Mouse (Mus musculus) E14TG2a.4 (cell line): ENCODE results near the gene Ppp6r2.

Experiments used
- H3K27me3 ChIP-seq: 2 replicates; pipeline ENCODE4 v1.6.1; 2014; ENCODE audit warnings: low read length, control low read depth; ENCODE audit not compliant: insufficient read depth
- H3K36me3 ChIP-seq: 2 replicates; pipeline ENCODE4 v1.6.1; 2014; ENCODE audit warnings: low read length, control low read depth; ENCODE audit not compliant: insufficient read depth
- H3K4me1 ChIP-seq: replicated peaks from 2 replicates; pipeline ENCODE4 v1.6.1; 2014; ENCODE audit warnings: low read depth, low read length, control low read depth
- H3K4me3 ChIP-seq: replicated peaks from 2 replicates; pipeline ENCODE4 v1.5.1; 2014; ENCODE audit warnings: mild to moderate bottlenecking, low read length
- H3K9me3 ChIP-seq: 2 replicates; pipeline ENCODE4 v1.6.1; 2014; ENCODE audit warnings: low read length, control low read depth
- CTCF ChIP-seq: conservative IDR thresholded peaks from 2 replicates; pipeline ENCODE4 v1.5.1; 2014; ENCODE audit warnings: low read length
- NANOG ChIP-seq: IDR thresholded peaks from 2 replicates; pipeline ENCODE4 v1.6.1; 2014; ENCODE audit warnings: borderline replicate concordance, low read length, mixed read lengths
- POU5F1 ChIP-seq: IDR thresholded peaks from 2 replicates; pipeline ENCODE4 v1.6.1; 2014; ENCODE audit warnings: low read length, borderline replicate concordance

Gene Ppp6r2

GRCm38 (mm10) chr15:89213517-89213916, 2.2 kb downstream of the Ppp6r2 start:
- Histone ChIP-seq H3K27me3 (peaks cover 7% of the 10 kb centered on the region; the same call in 1 of the 2 replicates), H3K4me1 (peaks cover 22% of the 10 kb centered on the region), H3K9me3 (no peaks in the 10 kb centered on the region), H3K4me3 (no peak overlapping the region), H3K36me3 (peaks cover 12% of the 10 kb centered on the region; the same call in 1 of the 2 replicates)
- TF ChIP-seq CTCF (no peak), POU5F1 (no peak), NANOG (no peak)

- Histone ChIP-seq H3K4me1 (peaks cover 16% of the 10 kb centered on the region), H3K27me3 (peaks cover 7% of the 10 kb centered on the region; the same call in 1 of the 2 replicates), H3K36me3 (peaks cover 12% of the 10 kb centered on the region; the same call in 1 of the 2 replicates), H3K4me3 (no peak overlapping the region), H3K9me3 (no peaks in the 10 kb centered on the region)
- TF ChIP-seq NANOG (no peak), CTCF (no peak), POU5F1 (no peak)
Measured at GRCm38 (mm10) chr15:89214953-89215352, 3.6 kb downstream of the Ppp6r2 start.

- peaks cover 11% of the 10 kb centered on the region for H3K4me1 ChIP-seq
- H3K9me3 ChIP-seq: no peaks in the 10 kb centered on the region
- H3K36me3 ChIP-seq: peaks cover 12% of the 10 kb centered on the region; the same call in 1 of the 2 replicates
- TF ChIP-seq CTCF (no peak), NANOG (no peak)
- H3K27me3 ChIP-seq: peaks cover 7% of the 10 kb centered on the region; the same call in 1 of the 2 replicates
- no peak overlapping the region for H3K4me3 ChIP-seq
Measured at GRCm38 (mm10) chr15:89215611-89216233, 4.4 kb downstream of the Ppp6r2 start.

- Histone ChIP-seq H3K27me3 (no peaks in the 10 kb centered on the region), H3K4me3 (no peak overlapping the region), H3K9me3 (no peaks in the 10 kb centered on the region), H3K36me3 (no peaks in the 10 kb centered on the region), H3K4me1 (0 out of 2 replicates have a peak, but pooled peaks cover 4% of the 10 kb centered on the region)
- TF ChIP-seq NANOG: no peak
- TF ChIP-seq POU5F1: no peak
- no peak for TF ChIP-seq CTCF
Measured at GRCm38 (mm10) chr15:89233586-89233985, 22.2 kb downstream of the Ppp6r2 start.

GRCm38 (mm10) chr15:89234052-89234451, 22.7 kb downstream of the Ppp6r2 start:
- Histone ChIP-seq H3K4me1 (0 out of 2 replicates have a peak, but pooled peaks cover 4% of the 10 kb centered on the region), H3K27me3 (no peaks in the 10 kb centered on the region), H3K9me3 (no peaks in the 10 kb centered on the region), H3K36me3 (no peaks in the 10 kb centered on the region), H3K4me3 (no peak overlapping the region)
- TF ChIP-seq POU5F1 (no peak), CTCF (no peak), NANOG (no peak)

- Histone ChIP-seq H3K9me3 (no peaks in the 10 kb centered on the region), H3K4me3 (no peak overlapping the region), H3K4me1 (peaks cover 5% of the 10 kb centered on the region), H3K36me3 (no peaks in the 10 kb centered on the region), H3K27me3 (no peaks in the 10 kb centered on the region)
- no peak for TF ChIP-seq POU5F1
- no peak for TF ChIP-seq CTCF
- TF ChIP-seq NANOG: no peak
Measured at GRCm38 (mm10) chr15:89239751-89240392, 28.5 kb downstream of the Ppp6r2 start.

- Histone ChIP-seq H3K9me3 (no peaks in the 10 kb centered on the region), H3K27me3 (no peaks in the 10 kb centered on the region), H3K4me3 (no peak overlapping the region), H3K36me3 (no peaks in the 10 kb centered on the region), H3K4me1 (peaks cover 5% of the 10 kb centered on the region)
- no peak for TF ChIP-seq NANOG
- TF ChIP-seq CTCF: no peak
- TF ChIP-seq POU5F1: no peak
Measured at GRCm38 (mm10) chr15:89241025-89241424, 29.7 kb downstream of the Ppp6r2 start.

GRCm38 (mm10) chr15:89249063-89249462, 37.7 kb downstream of the Ppp6r2 start:
- H3K4me1 ChIP-seq: no peaks in the 10 kb centered on the region
- H3K36me3 ChIP-seq: no peaks in the 10 kb centered on the region
- H3K9me3 ChIP-seq: no peaks in the 10 kb centered on the region
- H3K27me3 ChIP-seq: no peaks in the 10 kb centered on the region
- no peak overlapping the region for H3K4me3 ChIP-seq
- TF ChIP-seq POU5F1: no peak
- no peak for TF ChIP-seq NANOG
- TF ChIP-seq CTCF: no peak

GRCm38 (mm10) chr15:89255330-89255729, 44.0 kb downstream of the Ppp6r2 start:
- Histone ChIP-seq H3K4me3 (no peak overlapping the region), H3K36me3 (no peaks in the 10 kb centered on the region), H3K9me3 (no peaks in the 10 kb centered on the region), H3K4me1 (no peaks in the 10 kb centered on the region), H3K27me3 (no peaks in the 10 kb centered on the region)
- TF ChIP-seq CTCF (no peak), POU5F1 (no peak), NANOG (no peak)
